Mouse (Mus musculus) forebrain, embryonic 16.5 days (tissue): Measurements from ENCODE around the gene Zfp663. TPM values are rescaled to one million over a fixed set of nuclear protein-coding genes. Genes with fewer than 3 reads are reported as not detected.

Source experiments
- ATAC-seq: fragments of 200-750 bp; cut with Nextera tagmentation; 2 replicates; pipeline ENCODE4 v1.8.0; 2017; ENCODE audit warnings: mild to moderate bottlenecking, moderate library complexity
- H3K27ac ChIP-seq: fragments of 300-500 bp; sonication (generic); 2 replicates; pipeline ENCODE4 v1.5.1; 2014; ENCODE audit warnings: low read length, control low read depth
- H3K27me3 ChIP-seq: fragments of 300-500 bp; sonication (generic); replicated peaks from 2 replicates; pipeline ENCODE4 v1.6.1; 2014; ENCODE audit warnings: low read length; ENCODE audit not compliant: control insufficient read depth, insufficient read depth
- H3K36me3 ChIP-seq: fragments of 300-500 bp; sonication (generic); 2 replicates; pipeline ENCODE4 v1.6.1; 2014; ENCODE audit not compliant: control insufficient read depth, insufficient read depth
- H3K4me1 ChIP-seq: fragments of 300-500 bp; sonication (generic); replicated peaks from 2 replicates; pipeline ENCODE4 v1.6.1; 2014; ENCODE audit warnings: low read length; ENCODE audit not compliant: control insufficient read depth, insufficient read depth
- H3K4me2 ChIP-seq: fragments of 300-500 bp; sonication (generic); 2 replicates; pipeline ENCODE4 v1.6.1; 2014; ENCODE audit warnings: mild to moderate bottlenecking, low read length, control low read depth
- H3K4me3 ChIP-seq: fragments of 300-500 bp; sonication (generic); replicated peaks from 2 replicates; pipeline ENCODE4 v1.5.1; 2014; ENCODE audit warnings: mild to moderate bottlenecking, low read length, control low read depth
- H3K9ac ChIP-seq: fragments of 300-500 bp; sonication (generic); replicated peaks from 2 replicates; pipeline ENCODE4 v1.6.1; 2014; ENCODE audit warnings: low read depth, low read length, control low read depth
- H3K9me3 ChIP-seq: fragments of 300-500 bp; sonication (generic); 2 replicates; pipeline ENCODE4 v1.6.1; 2016; ENCODE audit warnings: low read length; ENCODE audit not compliant: control insufficient read depth
- WGBS: fragments of 180-500 bp; shearing (Covaris S2); extraction: QIAGEN DNeasy Blood & Tissue Kit; methylation state at CpG from one replicate; pipeline ENCODE4 v1.1.7; 2014; 5-methylcytosine and 5-hydroxymethylcytosine counted together
- polyA plus RNA-seq: library from polyadenylated mRNA; unstranded; fragments of >200 nt; fragmentation: Nextera tagmentation; extraction: Ambion mirVana; gene quantifications from 2 replicates; pipeline ENCODE4 v1.2.1, GENCODE M21; 2015

Zfp663 gene
- polyA plus RNA-seq, 1 experiment from 2014 or later = 6.3 TPM

DNA sequence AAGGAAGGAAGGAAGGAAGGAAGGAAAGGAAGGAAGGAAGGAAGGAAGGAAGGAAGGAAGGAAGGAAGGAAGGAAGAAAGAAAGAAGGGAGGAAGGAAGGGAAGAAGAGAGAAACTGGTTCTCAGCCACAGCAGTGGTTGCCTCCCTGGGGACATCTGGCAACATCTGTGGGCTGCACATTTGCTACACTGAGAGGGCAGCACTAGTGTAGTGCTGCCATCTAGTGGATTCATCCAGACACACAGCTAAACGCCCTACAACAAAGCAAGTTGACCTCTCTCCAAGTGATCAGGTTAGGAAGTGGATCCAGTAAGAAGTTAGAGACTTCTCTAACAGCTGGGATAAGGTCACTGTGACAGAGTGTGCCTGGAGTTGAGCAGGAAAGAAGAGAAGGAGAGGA is 7.7 kb downstream of the Zfp663 start:
- Histone ChIP-seq H3K4me2 (no peak overlapping the region), H3K4me3 (no peak overlapping the region), H3K9ac (no peak overlapping the region), H3K4me1 (no peaks in the 10 kb centered on the region), H3K9me3 (no peaks in the 10 kb centered on the region), H3K36me3 (no peaks in the 10 kb centered on the region), H3K27ac (no peak overlapping the region), H3K27me3 (no peaks in the 10 kb centered on the region)
- ATAC-seq = peak; percentile 59; the same call in 1 of the 2 replicates
- WGBS = 0% methylated on average over 1 of the region's 1 CpGs

DNA sequence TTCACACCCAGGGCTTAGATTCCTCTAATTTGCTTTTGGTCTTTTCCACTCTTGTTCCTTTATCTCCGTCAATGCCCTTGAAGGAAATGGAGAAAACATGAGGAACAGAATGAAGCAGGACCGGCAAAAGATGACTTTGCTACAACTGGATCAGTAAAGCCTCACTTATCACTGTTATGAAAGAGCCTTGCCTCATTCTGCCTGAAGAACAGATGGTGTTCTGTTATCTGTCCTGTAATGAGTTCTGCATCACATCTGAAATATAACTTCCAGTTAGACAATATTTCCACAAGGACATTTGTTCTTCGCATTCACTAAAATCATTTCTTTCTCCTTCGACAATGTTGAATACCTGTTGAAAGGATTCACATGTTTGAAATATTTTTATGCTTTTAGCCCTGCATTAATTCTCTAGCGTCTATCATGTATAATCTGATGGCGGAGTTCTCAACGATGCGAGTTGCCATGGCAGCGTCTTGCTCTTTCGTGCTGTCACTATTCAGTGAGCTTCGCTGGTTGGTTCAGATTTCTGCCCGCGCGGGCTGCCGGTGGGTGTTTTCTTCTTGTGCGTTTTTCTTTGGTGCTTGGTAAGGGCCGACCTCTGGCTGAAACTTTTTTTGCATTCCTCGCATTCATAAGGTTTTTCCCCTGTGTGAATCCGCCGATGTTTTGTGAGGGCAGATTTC is 16.6 kb downstream of the Zfp663 start:
- peaks cover 13% of the 10 kb centered on the region for H3K36me3 ChIP-seq
- no peak for ATAC-seq
- WGBS = 92% methylated on average over 20 of the region's 20 CpGs

DNA sequence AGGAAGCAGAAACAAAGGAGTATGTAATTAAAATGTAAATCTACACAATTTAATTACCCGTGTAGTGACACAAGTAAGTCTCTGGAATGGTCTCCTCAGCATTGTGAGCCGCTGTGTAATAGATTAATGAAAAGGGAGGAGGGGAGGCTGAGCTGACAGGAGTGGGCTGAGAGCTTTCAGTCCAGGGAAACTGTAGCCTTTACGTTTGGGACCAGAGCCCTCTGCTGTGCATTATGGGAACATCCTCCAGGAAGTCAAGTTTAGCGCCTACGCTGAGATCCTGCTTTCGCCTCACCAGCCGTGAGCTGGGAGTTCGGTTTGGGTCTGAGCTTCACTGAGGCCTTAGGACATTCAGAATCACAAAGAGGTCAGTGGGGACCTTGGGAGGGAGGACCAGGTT is 19.1 kb downstream of the Zfp663 start:
- ATAC-seq = peak; percentile 70; the same call in 1 of the 2 replicates
- H3K27me3 ChIP-seq = no peaks in the 10 kb centered on the region
- no peak overlapping the region for H3K9ac ChIP-seq
- no peak overlapping the region for H3K4me3 ChIP-seq
- no peaks in the 10 kb centered on the region for H3K4me1 ChIP-seq
- peaks cover 18% of the 10 kb centered on the region for H3K9me3 ChIP-seq
- no peak overlapping the region for H3K4me2 ChIP-seq
- H3K36me3 ChIP-seq = peaks cover 13% of the 10 kb centered on the region
- WGBS = 13% methylated on average over 8 of the region's 8 CpGs
- H3K27ac ChIP-seq = no peak overlapping the region

More for the DNA sequence above, 16.6 kb downstream of the Zfp663 start:
- Histone ChIP-seq H3K9me3 (peaks cover 20% of the 10 kb centered on the region), H3K4me1 (no peaks in the 10 kb centered on the region), H3K4me2 (no peak overlapping the region), H3K4me3 (no peak overlapping the region), H3K9ac (no peak overlapping the region), H3K27me3 (no peaks in the 10 kb centered on the region), H3K27ac (no peak overlapping the region)

DNA sequence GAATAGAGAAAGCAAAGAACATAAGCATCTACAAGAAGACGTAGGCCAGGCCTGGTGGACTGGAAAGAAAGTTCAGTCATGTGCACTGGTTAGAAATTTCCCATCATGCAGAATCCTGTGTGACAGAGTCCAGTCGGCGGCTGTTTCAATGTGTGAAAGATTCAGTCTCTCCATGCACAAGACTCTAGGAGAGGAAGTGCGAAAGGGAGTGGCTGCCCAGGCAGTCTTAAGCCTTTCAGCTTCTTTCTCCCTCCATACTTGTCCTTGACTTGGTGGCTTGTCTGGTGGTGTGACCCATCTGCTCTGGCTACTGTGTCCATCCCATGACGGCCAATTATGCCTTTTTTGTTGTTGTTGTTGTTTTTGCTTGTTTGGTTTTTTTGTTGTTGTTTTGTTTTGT is 22.3 kb downstream of the Zfp663 start:
- Histone ChIP-seq H3K36me3 (no peaks in the 10 kb centered on the region), H3K9ac (no peak overlapping the region), H3K4me1 (no peaks in the 10 kb centered on the region), H3K4me3 (no peak overlapping the region), H3K27ac (no peak overlapping the region), H3K4me2 (no peak overlapping the region), H3K27me3 (no peaks in the 10 kb centered on the region), H3K9me3 (no peaks in the 10 kb centered on the region)
- 93% methylated on average over 5 of the region's 5 CpGs for WGBS
- no peak for ATAC-seq

DNA sequence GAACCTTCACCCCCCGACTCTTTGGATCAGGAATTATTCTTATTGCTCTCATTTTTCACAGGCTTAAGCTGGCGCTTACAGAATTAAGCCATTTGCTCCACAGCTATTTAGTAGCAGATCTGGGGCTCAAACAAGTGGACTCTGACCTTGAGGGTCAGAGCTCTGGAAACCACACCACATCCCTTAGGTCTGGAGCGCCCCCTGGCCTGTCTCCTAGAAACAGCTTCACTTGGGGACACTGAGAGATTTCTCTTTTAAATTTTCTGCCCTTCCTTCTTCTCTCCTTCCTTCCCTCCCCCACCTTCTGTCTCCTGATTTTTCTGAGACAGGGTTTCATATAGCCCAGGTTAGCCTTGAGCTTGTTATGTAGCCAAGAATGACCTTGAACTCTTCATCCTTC is 31.3 kb downstream of the Zfp663 start:
- Histone ChIP-seq H3K9ac (no peak overlapping the region), H3K27me3 (no peaks in the 10 kb centered on the region), H3K4me3 (no peak overlapping the region), H3K4me1 (no peaks in the 10 kb centered on the region), H3K4me2 (no peak overlapping the region), H3K9me3 (no peaks in the 10 kb centered on the region), H3K36me3 (no peaks in the 10 kb centered on the region), H3K27ac (no peak overlapping the region)
- WGBS = 33% methylated on average over 3 of the region's 3 CpGs
- ATAC-seq = no peak

DNA sequence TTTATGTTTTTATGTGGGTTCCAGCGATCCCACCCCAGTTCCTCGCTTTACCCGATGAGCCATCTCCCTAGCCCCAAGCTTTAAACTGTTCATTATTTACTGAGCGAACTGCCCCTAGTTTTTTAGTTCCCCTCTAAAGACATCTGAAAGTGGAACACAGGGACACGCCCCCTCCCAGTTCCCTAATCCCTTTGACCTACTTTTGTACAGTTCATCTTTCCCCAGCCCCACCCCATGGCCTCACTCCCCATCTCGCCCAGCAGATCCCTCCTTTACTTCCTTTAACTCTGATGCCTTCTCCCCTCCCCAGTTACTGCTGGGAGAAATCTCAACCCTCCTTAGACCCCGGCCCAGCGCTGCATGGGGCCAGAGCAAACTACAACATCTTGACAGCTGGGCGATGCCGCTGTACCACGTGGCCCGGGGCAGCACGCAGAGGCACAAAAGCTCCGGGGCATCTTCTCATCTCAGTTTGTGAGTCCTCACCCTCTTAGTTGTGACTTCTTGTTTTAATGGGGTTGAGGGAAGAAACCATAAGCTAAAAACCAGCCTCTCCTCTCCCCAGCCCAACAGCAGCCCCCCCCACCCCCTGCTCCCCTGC is 35.8 kb downstream of the Zfp663 start:
- no peak overlapping the region for H3K4me2 ChIP-seq
- no peaks in the 10 kb centered on the region for H3K9me3 ChIP-seq
- no peaks in the 10 kb centered on the region for H3K36me3 ChIP-seq
- 42% methylated on average over 14 of the region's 14 CpGs for WGBS
- ATAC-seq = no peak
- H3K27me3 ChIP-seq = no peaks in the 10 kb centered on the region
- H3K4me3 ChIP-seq = no peak overlapping the region
- H3K27ac ChIP-seq = no peak overlapping the region
- H3K4me1 ChIP-seq = peaks cover 2% of the 10 kb centered on the region
- H3K9ac ChIP-seq = no peak overlapping the region

DNA sequence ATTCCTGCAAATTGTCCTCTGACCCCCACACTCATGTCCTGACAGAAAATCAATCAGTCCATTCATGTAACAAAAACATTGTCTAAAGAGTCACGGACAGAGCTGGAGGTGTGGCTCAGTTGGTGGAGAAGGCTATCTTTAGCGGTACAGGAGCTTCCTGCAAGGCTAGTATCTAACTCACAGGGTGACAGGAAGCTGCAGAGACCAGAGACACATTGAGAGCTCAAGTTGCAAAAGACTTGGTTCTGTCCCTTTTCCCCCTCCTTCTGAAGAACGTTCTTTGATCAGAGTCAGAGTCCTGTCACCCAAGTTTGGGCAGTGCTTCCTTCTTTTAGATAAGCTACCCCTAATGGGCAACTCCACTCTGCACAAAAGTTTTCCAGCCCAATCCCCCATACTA is 38.8 kb downstream of the Zfp663 start:
- no peak for ATAC-seq
- WGBS = 70% methylated on average over 3 of the region's 3 CpGs
- Histone ChIP-seq H3K36me3 (no peaks in the 10 kb centered on the region), H3K4me1 (peaks cover 23% of the 10 kb centered on the region), H3K4me2 (no peak overlapping the region), H3K9ac (no peak overlapping the region), H3K4me3 (no peak overlapping the region), H3K27me3 (no peaks in the 10 kb centered on the region), H3K27ac (no peak overlapping the region), H3K9me3 (no peaks in the 10 kb centered on the region)

DNA sequence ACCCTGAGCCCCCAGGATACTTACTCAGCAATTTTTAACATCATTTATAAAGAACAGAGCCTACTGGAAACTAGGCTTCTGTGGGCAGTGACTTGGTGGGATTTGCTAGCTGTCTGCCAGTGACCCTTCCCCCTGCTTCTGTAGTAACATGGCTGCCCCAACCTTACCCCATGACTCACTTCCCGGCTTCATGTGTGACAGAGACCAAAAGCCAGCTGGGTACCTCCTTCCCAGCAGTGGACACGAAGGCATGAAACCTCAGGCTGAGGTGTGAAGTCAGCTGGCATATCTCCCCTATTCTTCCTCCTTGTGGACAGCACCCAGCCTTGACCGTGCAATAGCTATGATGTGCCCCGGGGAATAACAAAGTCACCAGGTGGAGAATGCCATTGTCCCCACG is 39.8 kb downstream of the Zfp663 start:
- Histone ChIP-seq H3K36me3 (no peaks in the 10 kb centered on the region), H3K4me3 (no peak overlapping the region), H3K9me3 (no peaks in the 10 kb centered on the region), H3K9ac (no peak overlapping the region), H3K4me1 (peaks cover 32% of the 10 kb centered on the region), H3K27ac (no peak overlapping the region), H3K4me2 (no peak overlapping the region), H3K27me3 (no peaks in the 10 kb centered on the region)
- no peak for ATAC-seq
- WGBS = 79% methylated on average over 5 of the region's 5 CpGs

DNA sequence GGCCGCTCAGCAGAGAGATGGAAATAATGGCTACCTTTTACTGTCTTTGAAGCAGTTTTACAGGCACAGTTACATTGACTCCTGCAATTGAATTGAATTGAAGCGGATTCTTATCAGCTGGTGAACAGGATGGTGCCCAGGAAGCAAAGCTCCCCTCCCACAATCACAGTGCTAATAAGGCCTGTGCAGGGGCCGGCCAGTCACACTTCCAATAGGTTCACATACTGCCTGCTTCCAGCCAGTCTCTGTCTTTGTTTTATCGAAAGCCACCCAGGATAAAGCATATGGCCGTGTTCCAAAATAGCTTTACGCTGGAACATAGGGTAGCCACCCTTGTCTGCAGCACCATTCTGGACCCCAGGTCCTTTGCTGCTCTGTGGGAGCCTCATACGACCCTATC is 41.1 kb downstream of the Zfp663 start:
- ATAC-seq = no peak
- H3K4me1 ChIP-seq = peaks cover 41% of the 10 kb centered on the region
- peak overlapping the region; percentile 89 for H3K27ac ChIP-seq
- H3K4me2 ChIP-seq = peak overlapping the region; percentile 62
- WGBS = 23% methylated on average over 7 of the region's 7 CpGs
- no peaks in the 10 kb centered on the region for H3K36me3 ChIP-seq
- peak overlapping the region; percentile 98 for H3K4me3 ChIP-seq
- no peaks in the 10 kb centered on the region for H3K9me3 ChIP-seq
- H3K9ac ChIP-seq = peak overlapping the region; percentile 74
- H3K27me3 ChIP-seq = no peaks in the 10 kb centered on the region
